Mouse (Mus musculus) myocyte (in vitro differentiated cells): ENCODE measurements around the gene Trappc3l. TPM values are rescaled to one million over a fixed set of nuclear protein-coding genes. Genes with fewer than 3 reads are reported as not detected.

Experiments used
- H3K27me3 ChIP-seq: one replicate; pipeline ENCODE4 v1.6.1; 2011; ENCODE audit not compliant: control insufficient read depth, insufficient read depth, insufficient read length
- H3K36me3 ChIP-seq: one replicate; pipeline ENCODE4 v1.6.1; 2011; ENCODE audit not compliant: control insufficient read depth, insufficient read depth
- H3K4me2 ChIP-seq: one replicate; pipeline ENCODE4 v1.6.1; 2011; ENCODE audit warnings: low read depth, control low read depth
- H3K4me3 ChIP-seq: one replicate; pipeline ENCODE4 v1.5.1; 2011; ENCODE audit warnings: mild to moderate bottlenecking, control low read depth, moderate library complexity
- H3K79me2 ChIP-seq: one replicate; pipeline ENCODE4 v1.6.1; 2011; ENCODE audit not compliant: control insufficient read depth, insufficient read depth
- H3ac ChIP-seq: one replicate; pipeline ENCODE4 v1.6.1; 2011; ENCODE audit not compliant: control insufficient read depth, insufficient read length
- CEBPB ChIP-seq: IDR thresholded peaks from 2 replicates; pipeline ENCODE4 v1.6.1; 2011; ENCODE audit warnings: mild to moderate bottlenecking, moderate library complexity; ENCODE audit not compliant: poor library complexity, insufficient read depth, severe bottlenecking
- E2F4 ChIP-seq: IDR thresholded peaks from one replicate; pipeline ENCODE4 v1.6.1; 2011; ENCODE audit warnings: mild to moderate bottlenecking, control low read depth, moderate library complexity; ENCODE audit not compliant: insufficient read depth
- MAX ChIP-seq: IDR thresholded peaks from one replicate; pipeline ENCODE4 v1.6.1; 2011; ENCODE audit warnings: low read depth, mild to moderate bottlenecking, control low read depth
- MYOD1 ChIP-seq, 3 experiments: IDR thresholded peaks; one replicate each; pipeline ENCODE4 v1.6.1; 2011; ENCODE audit warnings: control low read depth in 2 of 3, low read depth in 2 of 3, mild to moderate bottlenecking in 2 of 3, moderate library complexity in 1 of 3; ENCODE audit not compliant: insufficient read length in 2 of 3, control insufficient read depth in 1 of 3
- MYOG ChIP-seq, 3 experiments: IDR thresholded peaks; one replicate each; pipeline ENCODE4 v1.6.1; 2011; ENCODE audit warnings: control low read depth in 2 of 3, low read depth in 2 of 3, mild to moderate bottlenecking in 2 of 3; ENCODE audit not compliant: insufficient read length in 2 of 3, control insufficient read depth in 1 of 3, insufficient read depth in 1 of 3
- POLR2A ChIP-seq: IDR thresholded peaks from one replicate; pipeline ENCODE4 v1.6.1; 2011; ENCODE audit warnings: low read depth, mild to moderate bottlenecking, control low read depth, moderate library complexity; ENCODE audit not compliant: insufficient read length
- POLR2AphosphoS2 ChIP-seq: IDR thresholded peaks from one replicate; pipeline ENCODE4 v1.6.1; 2011; ENCODE audit warnings: low read depth, control low read depth; ENCODE audit not compliant: insufficient read length
- REST ChIP-seq: IDR thresholded peaks from one replicate; pipeline ENCODE4 v1.6.1; 2011; ENCODE audit warnings: mild to moderate bottlenecking, control low read depth, moderate library complexity; ENCODE audit not compliant: insufficient read depth, insufficient read length
- SRF ChIP-seq: IDR thresholded peaks from one replicate; pipeline ENCODE4 v1.6.1; 2011; ENCODE audit warnings: low read depth; ENCODE audit not compliant: control insufficient read depth, insufficient read length
- TCF12 ChIP-seq: IDR thresholded peaks from one replicate; pipeline ENCODE4 v1.6.1; 2011; ENCODE audit warnings: mild to moderate bottlenecking, control low read depth; ENCODE audit not compliant: poor library complexity, insufficient read depth, severe bottlenecking
- TCF3 ChIP-seq: IDR thresholded peaks from one replicate; pipeline ENCODE4 v1.6.1; 2011; ENCODE audit warnings: low read depth, control low read depth; ENCODE audit not compliant: insufficient read length
- USF1 ChIP-seq: IDR thresholded peaks from one replicate; pipeline ENCODE4 v1.6.1; 2011; ENCODE audit warnings: low read depth, mild to moderate bottlenecking, control low read depth, moderate library complexity
- polyA plus RNA-seq: library from polyadenylated mRNA; unstranded; fragments of >200 nt; fragmentation: generic; extraction: Trizol; gene quantifications from one replicate; pipeline ENCODE4 v1.2.1, GENCODE M21; 2012; ENCODE audit warnings: missing spikeins

The Trappc3l gene
- polyA plus RNA-seq, 1 experiment = not detected

DNA sequence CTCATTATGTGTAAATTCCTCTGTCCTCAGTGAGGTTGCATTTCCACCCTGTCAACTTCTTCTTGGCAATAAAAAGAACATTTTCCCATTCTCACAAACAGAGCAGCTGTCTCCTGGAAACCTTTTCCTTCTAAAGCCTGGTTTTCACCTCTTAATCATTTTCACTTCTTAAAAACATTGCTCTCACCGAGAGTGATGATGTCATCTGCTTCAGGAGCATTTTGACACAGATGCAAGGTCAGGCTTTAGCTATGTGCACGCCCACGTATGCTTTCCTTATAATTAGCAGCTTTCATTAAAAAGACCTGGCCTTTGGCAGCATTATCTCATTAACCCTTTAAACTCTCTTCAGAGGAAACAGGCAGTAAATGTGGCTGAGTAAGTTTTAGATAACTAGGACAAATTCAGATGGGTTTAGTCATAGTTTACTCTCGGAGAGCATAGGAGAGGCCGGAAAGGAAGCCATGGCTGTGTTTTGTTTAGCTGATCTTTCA lies 33.6 kb downstream of the Trappc3l start:
- TF ChIP-seq CEBPB (no peak), MYOG (IDR thresholded peaks at IDR 0.05; ENCODE audit: control insufficient read depth in 1 of 3, insufficient read depth in 1 of 3, insufficient read length in 2 of 3, low read depth in 2 of 3) (no peak), POLR2A (no peak), MYOD1 (IDR thresholded peaks at IDR 0.05; ENCODE audit: control insufficient read depth in 1 of 3, insufficient read length in 2 of 3, low read depth in 2 of 3) (no peak), POLR2AphosphoS2 (no peak), USF1 (no peak), TCF12 (no peak), SRF (no peak), MAX (no peak), E2F4 (no peak), REST (no peak), TCF3 (no peak)
- no peak overlapping the region for H3ac ChIP-seq
- H3K36me3 ChIP-seq = no peaks in the 10 kb centered on the region
- no peaks in the 10 kb centered on the region for H3K79me2 ChIP-seq
- H3K4me2 ChIP-seq = peak overlapping the region; percentile 55
- no peaks in the 10 kb centered on the region for H3K27me3 ChIP-seq
- no peak overlapping the region for H3K4me3 ChIP-seq

DNA sequence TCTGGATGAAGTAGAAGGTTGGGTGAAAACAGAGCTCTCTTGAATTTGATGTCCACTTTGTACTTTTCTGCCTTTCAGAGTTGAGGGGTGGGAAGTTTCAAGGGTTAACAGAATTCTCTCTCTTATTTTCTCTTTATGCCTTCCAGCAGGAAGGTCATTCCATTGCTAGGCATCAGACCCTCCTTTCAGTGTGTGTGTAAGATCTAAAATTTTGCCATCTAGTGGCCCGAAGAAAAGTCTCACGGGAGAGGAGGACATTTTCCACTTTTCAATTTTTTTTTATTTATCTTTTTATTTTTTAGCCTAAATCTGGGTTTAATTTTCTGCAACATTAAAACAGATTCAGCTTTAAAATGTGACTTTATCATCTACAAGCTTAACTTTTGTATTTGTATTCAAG lies 34.3 kb downstream of the Trappc3l start:
- Histone ChIP-seq H3K27me3 (no peaks in the 10 kb centered on the region), H3K4me2 (peak overlapping the region; percentile 55), H3K36me3 (no peaks in the 10 kb centered on the region), H3ac (no peak overlapping the region), H3K4me3 (no peak overlapping the region), H3K79me2 (no peaks in the 10 kb centered on the region)
- no peak for TF ChIP-seq USF1
- TF ChIP-seq SRF = no peak
- TF ChIP-seq POLR2AphosphoS2 = no peak
- TF ChIP-seq MYOG (IDR thresholded peaks at IDR 0.05; ENCODE audit: control insufficient read depth in 1 of 3, insufficient read depth in 1 of 3, insufficient read length in 2 of 3, low read depth in 2 of 3) = no peak
- no peak for TF ChIP-seq REST
- TF ChIP-seq TCF3 = no peak
- TF ChIP-seq POLR2A = no peak
- no peak for TF ChIP-seq MYOD1 (IDR thresholded peaks at IDR 0.05; ENCODE audit: control insufficient read depth in 1 of 3, insufficient read length in 2 of 3, low read depth in 2 of 3)
- TF ChIP-seq E2F4 = no peak
- TF ChIP-seq TCF12 = no peak
- TF ChIP-seq MAX = no peak
- TF ChIP-seq CEBPB = no peak

DNA sequence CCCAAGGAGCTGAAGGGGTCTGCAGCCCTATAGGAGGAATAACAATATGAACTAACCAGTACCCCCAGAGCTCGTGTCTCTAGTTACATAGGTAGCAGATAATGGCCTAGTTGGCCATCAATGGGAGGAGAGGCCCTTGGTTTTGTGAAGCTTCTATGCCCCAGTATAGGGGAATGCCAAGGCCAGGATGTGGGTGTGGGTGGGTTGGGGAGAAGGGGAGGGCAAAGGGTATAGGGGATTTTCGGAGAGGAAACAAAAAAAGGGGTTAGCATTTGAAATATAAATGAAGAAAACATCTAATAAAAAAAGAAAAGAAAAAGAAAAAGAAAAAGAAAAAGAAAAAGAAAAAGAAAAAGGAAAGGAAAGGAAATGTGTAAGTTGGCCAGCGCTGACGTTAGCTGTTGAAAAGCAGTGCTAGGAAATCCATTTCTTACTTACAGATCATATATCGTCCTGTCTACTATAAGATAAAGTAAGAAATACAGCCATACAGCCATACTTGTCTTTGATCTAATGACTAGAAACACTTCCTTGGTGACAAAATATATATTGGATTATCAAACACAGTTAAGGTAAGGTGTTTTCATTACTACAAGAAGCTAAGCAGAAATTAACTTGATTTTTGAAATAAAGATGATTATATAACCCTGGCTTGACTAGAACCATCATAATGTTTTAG lies 37.3 kb downstream of the Trappc3l start:
- no peak for TF ChIP-seq TCF12
- TF ChIP-seq MYOD1 (IDR thresholded peaks at IDR 0.05; ENCODE audit: control insufficient read depth in 1 of 3, insufficient read length in 2 of 3, low read depth in 2 of 3) = no peak
- TF ChIP-seq MAX = no peak
- TF ChIP-seq TCF3 = no peak
- no peak for TF ChIP-seq CEBPB
- no peak for TF ChIP-seq REST
- no peak for TF ChIP-seq POLR2AphosphoS2
- no peak for TF ChIP-seq USF1
- Histone ChIP-seq H3K4me3 (no peak overlapping the region), H3K27me3 (no peaks in the 10 kb centered on the region), H3ac (no peak overlapping the region), H3K36me3 (no peaks in the 10 kb centered on the region), H3K79me2 (no peaks in the 10 kb centered on the region), H3K4me2 (no peak overlapping the region)

DNA sequence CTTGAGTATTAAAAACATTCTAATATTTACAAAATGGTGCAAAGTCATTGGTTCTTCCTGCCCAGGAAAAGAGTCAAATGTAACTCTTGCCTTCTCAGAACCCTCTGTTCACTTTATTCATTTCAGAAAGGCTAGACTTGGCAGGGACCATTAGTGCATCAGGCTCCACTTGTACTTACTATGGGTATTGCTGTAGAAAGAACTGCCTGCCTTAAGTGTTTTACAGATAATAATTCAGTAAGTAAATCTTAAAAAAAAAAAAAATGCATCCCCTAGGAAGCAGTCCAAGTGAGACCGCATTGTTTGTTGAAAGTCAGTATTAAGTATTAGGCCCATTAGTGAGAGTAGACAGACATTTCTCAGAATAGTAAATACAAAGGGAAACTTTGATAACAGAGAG lies 49.1 kb downstream of the Trappc3l start:
- no peak overlapping the region for H3ac ChIP-seq
- H3K4me3 ChIP-seq = no peak overlapping the region
- no peaks in the 10 kb centered on the region for H3K79me2 ChIP-seq
- H3K36me3 ChIP-seq = no peaks in the 10 kb centered on the region
- H3K27me3 ChIP-seq = no peaks in the 10 kb centered on the region
- no peak overlapping the region for H3K4me2 ChIP-seq
- TF ChIP-seq POLR2A (no peak), POLR2AphosphoS2 (no peak), MYOG (IDR thresholded peaks at IDR 0.05; ENCODE audit: control insufficient read depth in 1 of 3, insufficient read depth in 1 of 3, insufficient read length in 2 of 3, low read depth in 2 of 3) (no peak), CEBPB (no peak), MYOD1 (IDR thresholded peaks at IDR 0.05; ENCODE audit: control insufficient read depth in 1 of 3, insufficient read length in 2 of 3, low read depth in 2 of 3) (no peak), SRF (no peak), REST (no peak), TCF12 (no peak)
